Mouse (Mus musculus) layer of hippocampus, adult 9-11 months (tissue): ENCODE measurements around the gene Gabra6.
A peak's percentile ranks its signal among the peaks of the same experiment; 100 is the strongest.

ENCODE experiments used
- DNase-seq: peaks from one replicate; pipeline ENCODE4 v3.0.0; 2022

Gene Gabra6

DNA sequence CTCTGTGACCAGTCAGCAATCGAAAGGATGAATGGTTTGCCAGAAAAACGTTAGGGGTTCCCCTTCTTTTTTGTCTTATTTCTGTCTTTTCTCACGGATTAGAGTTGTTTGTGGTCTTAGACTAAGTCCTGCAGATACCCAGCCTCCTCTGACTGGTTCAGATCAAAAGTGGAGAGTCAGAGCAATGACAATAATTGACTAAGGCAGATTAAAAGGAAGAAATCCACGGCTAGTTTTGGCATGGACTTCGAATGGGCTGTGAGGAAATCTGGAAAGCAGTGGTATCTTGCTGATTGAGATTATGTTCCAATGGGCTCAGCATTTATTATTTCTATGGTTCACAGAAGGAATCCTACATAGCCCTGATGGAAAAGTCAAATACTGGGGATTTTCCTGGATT, at the start of gene Gabra6:
Gene Gabra6, minus strand, starts transcription at position 191 of the 400 bp plus-strand sequence.
- no peak for DNase-seq

DNA sequence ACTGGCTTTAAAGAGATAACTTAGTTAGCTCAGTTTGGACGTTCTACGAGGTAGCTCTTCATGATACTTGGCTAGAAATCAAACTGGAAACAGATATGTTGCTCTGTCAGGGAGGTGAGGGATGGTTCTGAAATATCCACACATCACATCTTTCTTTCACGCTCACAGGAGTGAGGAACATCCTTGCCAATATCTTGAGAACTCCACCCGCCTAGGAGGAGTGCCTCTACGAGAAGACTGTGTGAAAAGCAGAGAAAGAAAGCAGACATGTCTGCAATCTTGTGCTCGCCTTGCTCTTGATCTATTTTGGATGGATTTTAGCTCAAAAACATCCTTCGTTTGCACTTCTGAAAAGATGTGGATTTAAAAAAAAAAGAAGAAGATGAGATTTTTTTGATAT, 44.7 kb upstream of the Gabra6 start:
- DNase-seq: no peak

DNA sequence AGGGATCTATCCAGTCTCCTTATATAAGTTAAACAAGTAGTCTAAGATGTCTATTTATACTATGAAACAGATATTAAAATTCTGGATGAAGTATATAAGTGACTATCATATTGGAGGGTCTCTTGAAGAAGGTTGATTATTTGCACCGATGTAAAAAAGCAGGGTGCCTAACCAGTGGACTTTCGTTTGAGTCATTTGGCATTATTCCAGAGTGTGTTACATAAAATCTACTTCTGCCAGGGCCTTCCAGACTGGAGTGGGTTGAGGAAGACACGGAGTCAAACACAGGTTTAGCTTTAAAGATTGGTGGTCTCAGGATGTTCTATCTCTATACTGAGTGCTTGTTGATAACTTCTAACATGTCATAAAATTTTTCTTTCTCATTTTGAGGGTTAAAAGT, 11.2 kb upstream of the Gabra6 start:
- no peak for DNase-seq

DNA sequence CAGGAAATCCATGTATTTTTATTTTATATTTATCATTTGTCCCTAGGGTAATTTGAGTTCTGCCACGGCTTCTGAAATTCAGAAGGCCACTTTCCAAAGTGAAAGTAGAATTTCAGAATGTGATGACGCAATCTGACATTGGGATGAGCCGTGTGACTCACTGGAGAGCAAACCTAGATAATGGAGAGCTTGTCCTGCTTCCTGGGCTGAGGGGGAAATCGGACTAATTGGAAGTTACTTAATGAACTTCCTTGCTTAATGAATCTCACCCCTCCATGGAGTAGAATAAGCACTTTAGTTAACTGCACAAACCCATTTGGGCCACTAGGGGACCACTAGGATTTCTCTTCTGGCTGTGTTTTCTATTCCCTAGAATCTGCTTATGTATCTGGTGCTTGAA, 5.4 kb upstream of the Gabra6 start:
- DNase-seq: no peak

DNA sequence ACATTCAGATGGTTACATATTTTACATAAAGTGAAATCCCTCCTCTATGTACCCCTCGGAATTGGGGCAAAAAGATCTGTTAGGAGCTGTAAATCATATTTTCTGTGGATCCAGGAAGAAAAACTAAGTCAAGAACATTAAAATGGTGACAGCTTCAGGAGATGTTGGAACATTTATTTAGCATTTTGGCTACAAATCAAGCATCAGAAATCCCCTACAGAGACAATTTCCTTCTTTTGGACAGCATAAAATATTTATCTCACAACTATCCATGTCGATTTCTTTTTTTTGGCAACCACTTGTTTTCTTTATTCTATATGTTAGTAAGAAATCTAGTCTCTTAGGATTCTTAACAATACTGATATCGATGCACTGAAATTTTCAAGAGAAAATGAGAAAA, 688 bp upstream of the Gabra6 start:
- no peak for DNase-seq

DNA sequence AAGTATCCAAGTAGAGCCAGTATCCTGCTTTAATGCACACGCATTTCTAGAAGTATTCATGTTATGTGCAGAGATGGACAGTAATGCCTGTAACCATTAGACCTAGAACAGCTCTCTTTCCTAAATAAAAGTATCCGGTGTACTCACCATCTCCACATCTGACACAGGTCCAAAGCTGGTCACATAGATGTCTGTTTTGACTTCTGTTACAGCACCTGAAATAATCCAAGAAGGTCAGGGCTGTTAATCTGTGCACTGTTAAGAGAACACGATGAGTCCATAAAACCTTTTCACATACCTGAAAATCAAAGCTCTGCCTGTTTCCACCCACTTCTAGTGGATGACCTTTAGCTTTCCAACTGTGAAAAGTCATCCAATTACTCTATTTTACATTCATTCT, 1.4 kb downstream of the Gabra6 start:
- DNase-seq: no peak

DNA sequence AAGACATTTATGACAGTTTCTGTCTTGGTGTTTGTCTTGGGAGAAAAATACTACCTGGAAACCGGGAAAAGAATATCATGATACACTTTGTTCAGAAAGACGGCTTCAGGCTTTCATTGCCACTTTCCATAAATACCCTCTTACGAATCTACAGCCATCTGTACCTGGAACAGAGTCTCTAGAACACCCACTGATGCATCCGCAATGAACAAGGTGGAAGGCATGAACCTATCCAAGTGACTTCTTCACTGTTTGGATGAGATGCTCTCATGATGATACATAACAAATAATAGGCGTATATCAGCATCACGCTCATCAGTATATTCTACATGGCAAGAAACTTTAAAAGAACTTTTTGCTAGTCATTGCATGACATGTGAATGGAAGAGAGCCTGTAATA, 1.8 kb downstream of the Gabra6 start:
- no peak for DNase-seq

DNA sequence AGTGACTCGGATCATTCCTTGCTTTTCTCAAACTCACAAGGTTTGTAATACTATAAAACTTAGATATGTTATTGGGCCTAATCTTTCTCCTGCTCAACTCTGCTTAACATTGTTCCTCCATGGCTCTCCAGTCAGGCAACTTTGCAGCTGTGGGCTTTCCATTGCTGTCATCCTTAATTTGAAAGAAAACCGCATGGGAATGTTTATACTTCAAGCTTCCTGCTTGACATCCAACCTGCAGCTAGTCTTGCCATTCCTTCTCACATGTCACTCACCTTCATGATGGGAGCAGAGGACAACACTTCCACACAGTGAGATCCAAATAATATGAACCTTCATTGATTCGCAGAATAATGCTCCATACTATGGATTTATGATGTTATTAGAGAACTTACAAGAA, 2.9 kb downstream of the Gabra6 start:
- DNase-seq: no peak

DNA sequence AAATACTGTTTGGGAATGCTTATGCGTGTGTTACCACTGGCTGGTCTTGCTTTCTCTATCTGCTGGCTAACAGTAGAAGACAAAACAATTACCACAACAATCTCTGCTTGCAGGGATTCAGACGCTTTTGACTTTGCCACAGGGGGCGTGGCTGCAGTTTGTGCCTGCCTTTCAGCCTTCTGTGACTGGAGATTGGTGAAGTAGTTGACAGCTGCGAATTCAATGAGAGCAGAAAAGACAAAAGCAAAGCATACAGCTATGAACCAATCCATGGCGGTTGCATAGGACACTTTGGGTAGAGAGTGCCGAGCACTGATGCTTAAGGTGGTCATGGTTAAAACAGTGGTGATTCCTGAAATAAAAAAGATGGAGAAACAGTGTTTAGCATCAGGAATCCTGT, 6.0 kb downstream of the Gabra6 start:
- DNase-seq: peak; percentile 5

DNA sequence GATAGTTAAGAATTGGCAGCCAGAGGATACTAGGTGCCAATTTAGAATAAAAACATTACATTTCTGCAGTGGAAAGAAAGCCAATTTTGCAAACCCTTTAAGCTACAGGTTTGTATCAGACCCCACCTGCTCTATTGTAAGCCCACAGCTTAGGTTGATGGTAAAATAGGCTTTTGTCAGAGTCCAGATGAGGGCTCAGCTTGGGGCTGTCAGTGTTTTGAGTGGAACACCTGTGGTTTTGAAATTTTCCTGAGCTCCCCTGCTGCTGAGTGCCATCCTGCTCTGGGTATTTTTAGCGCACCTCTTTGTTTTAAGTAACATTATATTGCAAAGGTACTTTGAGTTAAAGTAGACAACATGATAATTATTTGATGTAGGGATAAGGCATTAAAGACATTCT, 10.0 kb downstream of the Gabra6 start:
- DNase-seq: no peak

DNA sequence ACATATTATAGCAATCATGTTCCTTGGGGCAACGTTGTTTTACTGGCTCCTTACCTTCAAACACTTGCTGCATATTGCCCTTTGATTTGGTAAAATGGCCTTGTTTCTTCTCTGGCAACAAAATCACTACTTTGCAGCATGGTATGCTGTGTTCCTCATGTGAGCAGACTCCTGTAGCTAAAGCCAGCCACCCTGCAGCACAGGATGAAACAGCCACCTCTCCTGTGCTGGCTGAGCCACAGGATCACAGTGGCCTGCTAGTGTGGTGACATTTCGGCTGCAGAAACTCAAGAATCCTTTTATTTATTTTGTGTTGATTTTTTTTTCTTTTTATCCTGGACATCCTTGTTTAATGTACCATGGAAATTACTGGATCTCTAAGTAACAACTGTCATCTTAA, 11.8 kb downstream of the Gabra6 start:
- DNase-seq: no peak

DNA sequence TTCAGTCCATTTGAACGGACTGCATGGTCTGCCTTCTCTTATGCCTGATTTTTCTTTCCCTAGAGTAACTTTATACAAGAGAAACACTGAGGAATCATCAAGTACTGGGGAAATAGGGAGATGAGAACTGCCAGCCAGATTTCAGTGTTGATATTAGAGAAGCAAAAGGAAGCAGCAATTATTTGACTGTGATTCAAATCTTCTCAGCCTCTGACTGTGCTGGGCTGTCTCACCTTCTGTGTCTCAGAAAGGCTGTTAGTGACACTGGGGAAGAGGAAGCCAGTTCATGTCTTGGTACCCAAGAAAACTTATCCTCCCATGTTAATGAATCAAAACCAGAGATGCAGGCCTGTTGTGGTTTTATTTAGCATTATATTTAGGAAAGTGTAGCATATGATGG, 14.8 kb downstream of the Gabra6 start:
- DNase-seq: no peak

DNA sequence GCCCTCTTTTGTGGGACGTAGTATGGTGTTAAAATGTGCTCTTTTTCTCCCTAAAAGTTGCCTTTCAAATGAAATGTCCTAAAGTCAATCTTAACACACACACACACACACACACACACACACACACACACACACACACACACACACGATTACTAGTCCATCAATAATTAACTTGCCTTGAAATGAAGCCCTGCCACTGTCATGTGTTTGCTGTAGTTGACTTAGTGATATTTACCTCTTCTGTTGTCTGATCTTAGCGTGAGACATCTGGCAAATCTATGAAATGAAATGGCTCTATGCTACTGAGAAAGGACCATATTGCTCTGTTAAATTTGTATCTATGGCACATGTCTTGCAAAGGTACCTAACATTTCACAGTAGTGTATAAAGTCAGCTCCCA, 61.9 kb downstream of the Gabra6 start:
- no peak for DNase-seq
